Mouse (Mus musculus): Measurements from ENCODE around the gene Ttyh3. TPM values are rescaled to one million over a fixed set of nuclear protein-coding genes. Genes with fewer than 3 reads are reported as not detected.

Gene Ttyh3
- polyA plus RNA-seq, 1 experiment from 2014 or later: 52.5 TPM

DNA sequence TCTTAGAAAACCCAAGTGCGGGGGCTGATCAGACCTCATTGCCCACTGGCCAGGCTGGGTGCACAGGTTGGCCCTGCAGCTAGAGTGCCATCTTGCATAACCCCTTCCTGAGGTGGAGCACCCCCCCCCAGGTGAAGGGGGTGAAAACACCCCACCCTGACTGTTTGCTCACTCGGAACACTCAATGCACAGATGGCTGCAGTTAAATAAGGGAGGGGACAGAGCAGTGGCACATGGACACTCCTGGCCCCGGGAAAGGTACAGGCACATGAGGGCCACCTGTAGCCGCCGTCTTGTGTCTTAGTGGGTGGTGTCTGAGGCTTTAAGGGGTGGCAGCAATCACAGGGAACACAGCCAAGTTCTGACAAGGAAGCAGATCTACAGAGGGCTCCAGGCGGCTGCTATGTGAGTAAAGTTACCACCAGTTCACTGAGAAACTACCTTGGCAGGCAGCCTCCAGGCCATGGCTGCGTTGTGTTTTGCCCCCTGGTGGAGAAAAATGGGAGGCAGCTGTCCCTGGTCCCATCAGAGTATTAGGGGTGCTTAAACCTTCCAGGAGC, 14.9 kb upstream of the Ttyh3 start:
- Histone ChIP-seq H3K9me3 (peaks cover 2% of the 10 kb centered on the region; the same call in 1 of the 2 replicates), H3K27me3 (ENCODE audit: insufficient read depth, poor library complexity, severe bottlenecking) (0 out of 2 replicates have a peak, but pooled peaks cover 4% of the 10 kb centered on the region), H3K36me3 (peaks cover 30% of the 10 kb centered on the region), H3K4me1 (replicated peaks) (peaks cover 33% of the 10 kb centered on the region), H3K4me3 (no peak overlapping the region), H3K27ac (peak overlapping the region; percentile 35; the same call in 1 of the 2 replicates)
- 66% methylated on average over 7 of the region's 7 CpGs for WGBS
- DNase-seq (ENCODE audit: low spot score): peak; percentile 52

DNA sequence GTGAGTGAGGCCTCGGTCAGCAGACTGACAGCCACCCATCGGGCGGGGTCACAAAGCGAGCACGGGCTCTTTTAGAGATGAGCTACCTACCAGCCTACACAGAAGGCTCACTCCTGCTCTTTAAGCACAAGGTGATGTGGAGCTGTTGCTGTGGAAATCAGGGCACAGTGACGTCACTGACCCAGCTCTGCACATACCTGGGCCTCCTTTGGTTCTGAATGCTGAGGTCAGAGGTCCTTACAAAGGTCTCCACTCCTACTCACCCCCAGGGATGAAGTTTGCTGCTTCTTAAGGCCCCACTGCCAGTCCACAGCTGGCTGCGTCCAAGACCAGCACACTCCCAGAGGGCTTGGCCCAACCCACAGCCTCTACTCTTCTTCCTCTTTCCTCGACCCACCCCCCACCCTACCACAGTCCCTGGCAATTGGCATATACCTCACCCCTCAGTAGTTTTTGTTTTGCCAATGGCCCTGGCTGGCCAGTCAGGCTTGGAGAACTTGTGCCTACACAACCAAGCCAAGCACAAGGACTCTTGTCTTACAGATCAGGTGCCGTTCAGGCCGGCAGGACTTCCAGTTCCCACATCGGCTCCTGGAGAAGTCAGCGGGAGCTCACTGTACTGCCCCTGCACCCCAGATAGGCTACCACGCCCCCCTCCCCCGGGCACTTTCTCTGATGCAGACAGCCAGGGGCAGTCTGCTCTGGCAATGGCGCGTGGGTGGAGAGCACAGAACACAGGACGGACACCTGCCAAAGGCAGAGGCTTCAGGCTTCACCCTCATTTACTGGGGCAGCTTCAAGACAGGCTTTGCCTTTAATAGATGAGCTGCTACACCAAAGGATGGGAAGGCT, 14.1 kb upstream of the Ttyh3 start:
- peaks cover 33% of the 10 kb centered on the region for H3K4me1 ChIP-seq (replicated peaks)
- H3K4me3 ChIP-seq: no peak overlapping the region
- H3K36me3 ChIP-seq: peaks cover 23% of the 10 kb centered on the region
- no peak for DNase-seq (ENCODE audit: low spot score)
- no peaks in the 10 kb centered on the region for H3K9me3 ChIP-seq
- peak overlapping the region; percentile 35; the same call in 1 of the 2 replicates for H3K27ac ChIP-seq
- 0 out of 2 replicates have a peak, but pooled peaks cover 4% of the 10 kb centered on the region for H3K27me3 ChIP-seq (ENCODE audit: insufficient read depth, poor library complexity, severe bottlenecking)
- WGBS: 67% methylated on average over 17 of the region's 17 CpGs

DNA sequence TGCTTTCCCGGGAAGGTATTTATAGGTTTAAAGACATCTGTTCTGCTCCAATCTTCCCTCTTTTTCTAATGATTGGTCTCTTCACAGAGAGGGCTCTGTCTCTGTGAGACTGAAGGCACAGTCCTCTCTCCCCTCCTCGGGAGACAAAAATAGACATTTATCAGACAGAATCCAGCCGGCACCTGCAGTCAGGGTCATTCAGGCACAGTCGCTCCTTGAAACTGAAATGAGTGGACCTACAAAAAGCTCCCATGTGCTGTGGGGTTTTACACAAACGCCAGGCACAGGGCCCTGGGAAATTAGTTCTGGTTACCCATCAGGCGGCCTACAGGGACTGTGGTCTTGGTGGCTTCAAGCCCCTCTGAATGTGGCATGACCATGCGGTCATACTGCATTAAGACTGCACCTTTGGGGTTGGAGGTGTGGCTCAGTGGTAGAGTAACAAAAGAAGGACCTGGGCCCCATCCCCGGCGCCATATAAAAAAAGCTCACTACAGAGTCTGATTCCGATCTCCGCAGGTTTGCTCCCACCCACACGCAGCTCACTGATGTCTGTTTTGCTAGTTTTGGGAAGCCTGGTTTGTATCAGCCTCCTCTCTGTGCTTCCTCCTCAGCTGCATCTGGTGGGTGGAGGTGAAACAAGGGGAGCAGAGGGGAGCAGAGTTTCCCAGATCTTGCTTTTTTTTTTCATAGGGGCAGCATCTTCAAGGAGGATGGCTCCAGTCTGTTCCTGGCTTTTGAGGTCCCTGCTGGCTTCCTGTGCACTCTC, 13.2 kb upstream of the Ttyh3 start:
- WGBS: 78% methylated on average over 12 of the region's 12 CpGs
- Histone ChIP-seq H3K4me3 (no peak overlapping the region), H3K27ac (no peak overlapping the region), H3K36me3 (peaks cover 14% of the 10 kb centered on the region; the same call in 1 of the 2 replicates), H3K9me3 (no peaks in the 10 kb centered on the region), H3K4me1 (replicated peaks) (peaks cover 37% of the 10 kb centered on the region), H3K27me3 (ENCODE audit: insufficient read depth, poor library complexity, severe bottlenecking) (0 out of 2 replicates have a peak, but pooled peaks cover 4% of the 10 kb centered on the region)
- no peak for DNase-seq (ENCODE audit: low spot score)

DNA sequence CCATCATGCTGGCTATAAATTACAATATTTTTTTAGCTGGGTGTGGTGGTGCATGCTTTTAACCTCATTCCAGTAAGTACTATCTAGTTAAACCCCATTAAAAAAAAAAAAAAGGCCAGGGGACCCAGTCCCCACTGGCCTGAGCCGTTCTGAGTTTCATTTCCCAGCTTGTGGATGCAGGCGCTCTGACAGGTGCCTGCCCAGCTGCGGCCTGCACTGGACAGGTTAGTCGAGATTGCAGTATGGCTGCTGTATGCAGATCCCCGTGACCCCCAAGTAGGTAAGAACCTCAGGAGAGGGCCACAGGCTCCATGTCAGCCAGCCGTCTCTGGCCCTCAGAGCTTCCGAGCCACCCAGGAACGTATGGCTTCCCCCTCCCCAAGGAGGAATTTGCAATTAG, 12.6 kb upstream of the Ttyh3 start:
- whole genome bisulfite sequencing: 79% methylated on average over 8 of the region's 8 CpGs
- no peak overlapping the region for H3K27ac ChIP-seq
- H3K27me3 ChIP-seq (ENCODE audit: insufficient read depth, poor library complexity, severe bottlenecking): 0 out of 2 replicates have a peak, but pooled peaks cover 4% of the 10 kb centered on the region
- DNase-seq (ENCODE audit: low spot score): no peak
- no peak overlapping the region for H3K4me3 ChIP-seq
- peaks cover 13% of the 10 kb centered on the region; the same call in 1 of the 2 replicates for H3K36me3 ChIP-seq
- H3K9me3 ChIP-seq: no peaks in the 10 kb centered on the region
- peaks cover 37% of the 10 kb centered on the region for H3K4me1 ChIP-seq (replicated peaks)

DNA sequence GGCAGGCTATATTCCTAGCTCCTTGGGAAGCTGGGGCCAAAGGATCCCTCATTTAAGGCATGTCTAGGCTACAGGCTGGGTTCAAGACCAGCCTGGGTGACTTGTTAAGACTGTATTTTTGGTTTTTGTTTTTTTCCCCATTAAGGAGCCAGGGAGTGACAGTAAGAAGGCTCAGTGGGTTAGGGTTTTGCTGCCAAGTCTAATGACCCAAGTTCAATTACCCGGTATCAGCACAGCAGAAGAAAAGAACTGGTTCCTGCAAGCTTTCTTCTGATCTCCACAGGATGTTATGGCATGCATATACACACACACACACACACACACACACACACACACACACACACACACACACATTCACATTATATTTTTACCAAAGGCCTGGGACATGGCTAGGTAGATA, 11.6 kb upstream of the Ttyh3 start:
- DNase-seq (ENCODE audit: low spot score): no peak
- Histone ChIP-seq H3K27me3 (ENCODE audit: insufficient read depth, poor library complexity, severe bottlenecking) (0 out of 2 replicates have a peak, but pooled peaks cover 4% of the 10 kb centered on the region), H3K36me3 (0 out of 2 replicates have a peak, but pooled peaks cover 6% of the 10 kb centered on the region), H3K9me3 (no peaks in the 10 kb centered on the region), H3K27ac (0 out of 2 replicates have a peak overlapping the region, but pooled peaks have one; percentile 50), H3K4me3 (no peak overlapping the region), H3K4me1 (replicated peaks) (peaks cover 37% of the 10 kb centered on the region)
- WGBS: 83% methylated on average over 1 of the region's 1 CpGs

DNA sequence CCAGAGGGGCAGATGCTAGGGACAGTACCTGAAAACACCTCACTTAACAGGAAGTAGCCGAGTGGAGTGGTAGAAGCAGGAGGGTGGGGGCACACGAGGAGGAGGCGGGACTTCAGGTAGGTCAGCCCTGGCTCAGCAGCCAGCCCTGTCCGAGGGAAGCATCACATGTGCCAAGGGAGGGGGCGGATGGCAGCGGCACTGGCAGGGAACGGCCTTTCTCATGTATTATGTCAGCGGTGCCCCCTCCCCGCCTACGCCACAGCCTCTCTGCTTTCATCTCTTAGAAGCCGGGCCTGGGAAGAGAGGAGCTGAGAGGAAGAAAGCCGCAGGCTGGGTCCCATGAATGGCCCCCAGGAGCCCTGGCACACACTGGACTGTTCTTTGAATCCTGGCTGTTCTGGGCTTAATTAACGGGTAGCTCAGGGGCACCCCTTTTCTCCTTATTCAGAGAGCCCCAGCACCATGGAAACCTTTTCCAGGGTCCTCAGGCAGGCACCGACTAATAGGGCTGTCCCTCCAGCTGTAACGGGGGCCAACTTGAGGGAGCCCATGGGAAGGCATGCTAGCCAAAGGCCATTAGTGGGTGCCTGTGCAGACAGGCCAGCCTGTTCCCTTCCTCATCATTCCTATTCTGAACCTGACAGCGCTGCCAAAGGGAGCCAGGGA, 10.9 kb upstream of the Ttyh3 start:
- WGBS: 36% methylated on average over 16 of the region's 16 CpGs
- peaks cover 37% of the 10 kb centered on the region for H3K4me1 ChIP-seq (replicated peaks)

DNA sequence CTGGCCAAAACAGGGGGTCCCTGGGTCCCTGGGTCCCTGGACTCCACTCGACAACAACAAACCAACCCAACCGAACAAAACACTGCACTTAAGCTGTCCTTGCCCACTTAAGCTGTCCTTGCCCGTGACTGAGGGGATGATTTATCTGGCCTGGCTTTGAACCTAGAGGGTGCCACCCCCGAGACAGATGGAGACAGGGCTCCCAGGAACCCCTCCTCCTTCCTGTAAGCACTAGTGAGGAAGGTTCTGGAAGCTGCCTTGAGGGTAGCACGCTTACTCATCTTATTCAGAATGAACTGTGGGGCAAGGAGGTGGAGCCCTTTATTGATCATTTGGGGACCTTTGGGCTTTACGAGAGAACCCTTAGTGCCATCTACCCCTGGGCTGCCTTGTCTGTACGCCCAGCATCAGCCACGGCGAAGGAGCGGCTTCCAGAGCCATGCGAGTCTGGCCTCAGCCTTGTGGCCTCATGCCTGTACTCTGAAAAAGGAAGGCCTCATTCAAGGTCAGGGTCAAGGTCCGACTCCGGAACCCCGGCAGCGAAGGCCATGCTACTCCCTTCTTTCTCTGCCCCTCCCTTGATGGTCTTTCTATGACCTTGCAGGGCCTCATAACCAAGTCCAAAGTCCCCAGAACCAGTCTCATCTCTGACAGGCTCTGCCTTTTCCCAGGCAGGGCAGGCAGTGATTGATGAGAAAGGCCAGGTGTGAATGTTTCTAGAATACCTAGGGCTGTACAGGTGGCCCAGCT, 5.4 kb upstream of the Ttyh3 start:
- no peak for DNase-seq (ENCODE audit: low spot score)
- Histone ChIP-seq H3K9me3 (no peaks in the 10 kb centered on the region), H3K27me3 (ENCODE audit: insufficient read depth, poor library complexity, severe bottlenecking) (peaks cover under 1% of the 10 kb centered on the region; the same call in 1 of the 2 replicates), H3K27ac (peak overlapping the region; percentile 45; the same call in 1 of the 2 replicates), H3K4me1 (replicated peaks) (peaks cover 19% of the 10 kb centered on the region), H3K36me3 (no peaks in the 10 kb centered on the region), H3K4me3 (no peak overlapping the region)
- WGBS: 85% methylated on average over 15 of the region's 15 CpGs

More for the DNA sequence above, 10.9 kb upstream of the Ttyh3 start:
- H3K27me3 ChIP-seq (ENCODE audit: insufficient read depth, poor library complexity, severe bottlenecking): 0 out of 2 replicates have a peak, but pooled peaks cover 4% of the 10 kb centered on the region
- no peaks in the 10 kb centered on the region for H3K9me3 ChIP-seq
- H3K4me3 ChIP-seq: no peak overlapping the region
- no peak for DNase-seq (ENCODE audit: low spot score)
- H3K27ac ChIP-seq: peak overlapping the region; percentile 50
- H3K36me3 ChIP-seq: 0 out of 2 replicates have a peak, but pooled peaks cover 1% of the 10 kb centered on the region

DNA sequence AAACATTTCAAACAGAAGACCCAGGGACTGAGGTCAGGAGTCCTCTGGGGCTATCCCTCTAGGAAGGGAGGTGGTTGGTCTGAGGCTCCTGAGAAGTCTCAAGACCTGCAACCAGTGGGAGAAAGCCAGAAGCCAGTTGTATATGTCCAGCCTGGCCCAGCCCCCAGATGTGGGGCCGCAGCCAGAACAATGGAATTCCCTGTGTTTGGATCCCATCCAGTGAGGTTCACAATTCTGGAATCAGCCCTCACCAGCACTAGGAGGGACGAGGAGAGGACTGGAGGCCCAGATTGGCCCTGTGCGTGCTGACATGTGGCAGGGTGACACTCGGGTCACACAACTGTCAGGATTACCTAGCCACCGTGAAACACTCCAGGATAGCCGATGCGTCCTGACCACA, 3.8 kb upstream of the Ttyh3 start:
- WGBS: 78% methylated on average over 7 of the region's 7 CpGs
- H3K36me3 ChIP-seq: no peaks in the 10 kb centered on the region
- H3K27me3 ChIP-seq (ENCODE audit: insufficient read depth, poor library complexity, severe bottlenecking): no peaks in the 10 kb centered on the region; the same call in 1 of the 2 replicates
- DNase-seq (ENCODE audit: low spot score): no peak
- H3K27ac ChIP-seq: no peak overlapping the region
- H3K4me3 ChIP-seq: no peak overlapping the region
- no peaks in the 10 kb centered on the region for H3K9me3 ChIP-seq
- peaks cover 23% of the 10 kb centered on the region for H3K4me1 ChIP-seq (replicated peaks)

DNA sequence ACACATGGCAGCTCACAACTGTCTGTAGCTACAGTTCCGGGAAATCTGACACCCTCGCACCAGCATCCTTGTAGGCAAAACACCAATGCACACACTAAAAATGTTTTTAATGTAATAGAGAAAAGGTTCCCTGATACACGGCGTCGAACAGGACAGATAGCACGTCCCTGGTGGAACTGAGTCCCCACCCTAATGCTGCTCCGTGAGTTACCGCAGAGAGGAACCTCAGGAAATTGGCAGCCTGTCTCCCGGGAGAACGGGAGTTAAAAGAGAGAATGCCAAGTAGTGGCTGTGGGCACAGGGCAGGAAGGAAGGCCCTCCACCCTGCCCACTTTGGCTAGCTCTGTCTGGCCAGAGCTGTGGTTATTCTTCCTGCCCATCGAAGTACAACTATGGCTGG, 2.4 kb upstream of the Ttyh3 start:
- Histone ChIP-seq H3K9me3 (no peaks in the 10 kb centered on the region), H3K36me3 (peaks cover 11% of the 10 kb centered on the region), H3K4me3 (no peak overlapping the region), H3K27me3 (ENCODE audit: insufficient read depth, poor library complexity, severe bottlenecking) (no peaks in the 10 kb centered on the region; the same call in 1 of the 2 replicates), H3K27ac (no peak overlapping the region), H3K4me1 (replicated peaks) (peaks cover 36% of the 10 kb centered on the region)
- DNase-seq (ENCODE audit: low spot score): no peak
- 86% methylated on average over 11 of the region's 11 CpGs for WGBS

DNA sequence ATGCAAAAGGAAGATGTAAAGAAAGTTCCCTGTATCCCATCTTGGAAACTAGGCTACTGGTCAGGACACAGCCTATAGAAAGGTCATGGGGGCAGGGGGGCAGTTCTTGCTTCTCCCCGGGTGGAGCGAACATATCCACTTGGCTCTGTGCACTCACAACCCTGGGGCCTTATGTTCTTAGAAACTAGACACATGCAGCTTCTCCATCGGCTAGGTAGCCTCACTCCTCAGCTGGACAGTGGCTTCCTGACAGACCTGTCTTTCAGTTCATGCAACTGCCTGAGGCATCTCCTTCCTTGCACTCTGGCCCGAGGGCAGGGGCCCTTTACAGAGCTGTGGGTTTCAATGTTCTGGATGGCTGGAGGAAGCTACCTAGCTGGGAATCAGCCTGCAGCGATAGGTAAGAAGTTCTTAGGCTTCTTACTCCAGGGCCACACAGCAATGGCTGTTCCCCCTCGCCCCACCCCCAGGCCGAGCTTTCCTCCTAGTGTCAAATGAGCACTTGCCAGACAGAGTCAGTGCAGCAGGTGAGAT, 1.1 kb upstream of the Ttyh3 start:
- peak overlapping the region; percentile 98; the same call in 1 of the 2 replicates for H3K4me3 ChIP-seq
- WGBS: 67% methylated on average over 7 of the region's 7 CpGs

DNA sequence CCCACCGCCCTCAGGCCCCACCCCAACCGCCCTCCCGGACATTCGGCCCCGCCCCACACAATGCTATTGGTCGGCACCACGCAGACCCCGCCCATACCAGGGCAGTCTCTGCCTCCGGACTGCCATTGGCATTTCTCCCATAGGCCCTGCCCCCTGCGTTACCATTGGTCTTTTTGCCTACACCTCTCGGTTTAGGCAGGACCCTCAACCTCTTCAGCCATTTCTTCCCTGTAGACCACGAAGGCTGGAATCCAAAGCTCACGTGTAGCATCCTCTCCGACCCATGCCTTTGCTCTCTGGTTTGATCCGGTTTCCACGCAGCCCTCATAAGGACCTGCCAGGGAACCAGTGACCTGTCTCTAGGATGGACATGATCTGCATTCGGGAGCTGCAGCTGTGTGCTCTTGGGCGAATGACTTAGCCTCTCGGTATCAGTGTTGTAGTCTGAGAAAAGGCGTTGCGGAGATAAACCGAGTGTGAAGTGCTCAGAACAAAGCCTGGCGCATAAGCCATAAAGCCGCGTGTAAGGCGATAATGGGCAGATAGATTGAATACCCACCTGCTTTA, 353 bp upstream of the Ttyh3 start:
- H3K9me3 ChIP-seq: no peaks in the 10 kb centered on the region
- 5% methylated on average over 26 of the region's 26 CpGs for WGBS
- H3K36me3 ChIP-seq: peaks cover 31% of the 10 kb centered on the region
- no peaks in the 10 kb centered on the region; the same call in 1 of the 2 replicates for H3K27me3 ChIP-seq (ENCODE audit: insufficient read depth, poor library complexity, severe bottlenecking)
- H3K4me1 ChIP-seq (replicated peaks): peaks cover 52% of the 10 kb centered on the region
- H3K4me3 ChIP-seq: peak overlapping the region; percentile 98
- peak overlapping the region; percentile 100 for H3K27ac ChIP-seq
- DNase-seq (ENCODE audit: low spot score): peak; percentile 99

More for the DNA sequence above, 1.1 kb upstream of the Ttyh3 start:
- Histone ChIP-seq H3K36me3 (peaks cover 24% of the 10 kb centered on the region), H3K27me3 (ENCODE audit: insufficient read depth, poor library complexity, severe bottlenecking) (no peaks in the 10 kb centered on the region; the same call in 1 of the 2 replicates), H3K27ac (peak overlapping the region; percentile 100; the same call in 1 of the 2 replicates), H3K4me1 (replicated peaks) (peaks cover 49% of the 10 kb centered on the region), H3K9me3 (no peaks in the 10 kb centered on the region)
- no peak for DNase-seq (ENCODE audit: low spot score)

Data from hindbrain, embryonic 10.5 days (tissue).